Mouse (Mus musculus) heart, postnatal 0 days (tissue): Measurements from ENCODE around the gene Gli2.

Experiments
- CTCF ChIP-seq: IDR thresholded peaks from 2 replicates; pipeline ENCODE4 v1.5.1; 2016; ENCODE audit warnings: antibody characterized with exemption, control low read depth, low read depth
- EP300 ChIP-seq: IDR thresholded peaks from 2 replicates; pipeline ENCODE4 v1.6.1; 2016; ENCODE audit warnings: antibody characterized with exemption, low read depth

DNA sequence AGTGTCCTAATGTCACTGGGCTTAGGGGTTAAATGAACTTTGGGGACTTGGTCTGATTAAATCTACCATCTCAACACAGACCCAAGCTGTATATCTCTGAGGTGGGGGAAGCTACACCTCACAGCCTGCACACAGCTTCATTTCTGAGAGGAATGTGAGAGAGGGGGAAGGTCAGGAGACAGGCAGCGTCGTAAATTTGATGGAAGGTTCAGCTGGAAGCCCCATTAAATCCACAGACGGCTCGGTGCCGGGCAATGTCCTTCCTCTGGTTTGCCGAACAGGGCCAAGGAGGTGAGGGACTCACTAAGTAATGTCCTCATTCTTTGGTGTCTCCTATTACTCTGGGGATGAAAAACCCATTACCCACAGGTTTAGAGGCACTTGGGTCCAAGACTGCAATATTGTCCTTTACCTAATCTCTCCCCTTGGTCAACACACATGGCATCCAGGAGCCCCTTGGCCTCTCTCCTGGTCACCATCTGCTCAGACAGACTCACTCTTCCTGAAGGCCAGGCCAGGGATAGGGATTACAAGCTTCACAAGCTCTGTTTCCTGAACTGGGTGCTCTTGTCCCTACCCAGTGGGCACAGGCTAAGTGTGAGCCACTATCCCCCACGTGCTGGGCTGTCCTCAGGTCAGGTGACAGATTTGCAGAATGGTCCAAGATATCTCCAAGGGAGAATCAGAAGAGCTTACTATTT, 135.7 kb downstream of the Gli2 start:
- TF ChIP-seq CTCF (no peak), EP300 (no peak)
